Mouse (Mus musculus) heart, embryonic 10.5 days (tissue): ENCODE measurements around the gene Pde3b. TPM values are rescaled to one million over a fixed set of nuclear protein-coding genes. Genes with fewer than 3 reads are reported as not detected.

Experiments
- DNase-seq: peaks from one replicate; pipeline ENCODE4 v3.0.0-alpha.2; 2017; ENCODE audit warnings: low spot score
- H3K27ac ChIP-seq: fragments of 300-500 bp; sonication (generic); 2 replicates; pipeline ENCODE4 v1.5.1; 2016; ENCODE audit warnings: mild to moderate bottlenecking
- H3K27me3 ChIP-seq: fragments of 300-500 bp; sonication (generic); 2 replicates; pipeline ENCODE4 v1.6.1; 2016; ENCODE audit warnings: mild to moderate bottlenecking; ENCODE audit not compliant: poor library complexity, insufficient read depth, severe bottlenecking
- H3K36me3 ChIP-seq: fragments of 300-500 bp; sonication (generic); 2 replicates; pipeline ENCODE4 v1.6.1; 2016; ENCODE audit warnings: mild to moderate bottlenecking, moderate library complexity
- H3K4me1 ChIP-seq: fragments of 300-500 bp; sonication (generic); 2 replicates; pipeline ENCODE4 v1.6.1; 2016; ENCODE audit warnings: mild to moderate bottlenecking
- H3K4me3 ChIP-seq: fragments of 300-500 bp; sonication (generic); 2 replicates; pipeline ENCODE4 v1.5.1; 2016; ENCODE audit warnings: mild to moderate bottlenecking, moderate library complexity
- H3K9me3 ChIP-seq: fragments of 300-500 bp; sonication (generic); 2 replicates; pipeline ENCODE4 v1.6.1; 2016; ENCODE audit warnings: mild to moderate bottlenecking, moderate library complexity
- WGBS: fragments of 180-500 bp; shearing (Covaris S2); methylation state at CpG from one replicate; pipeline ENCODE4 v1.1.7; 2016; 5-methylcytosine and 5-hydroxymethylcytosine counted together
- polyA plus RNA-seq: library from polyadenylated mRNA; unstranded; fragments of >200 nt; fragmentation: Nextera tagmentation; extraction: Ambion mirVana; gene quantifications from 2 replicates; pipeline ENCODE4 v1.2.1, GENCODE M21; 2016

Gene Pde3b
- polyA plus RNA-seq, 1 experiment from 2014 or later, result 6.9 TPM

DNA sequence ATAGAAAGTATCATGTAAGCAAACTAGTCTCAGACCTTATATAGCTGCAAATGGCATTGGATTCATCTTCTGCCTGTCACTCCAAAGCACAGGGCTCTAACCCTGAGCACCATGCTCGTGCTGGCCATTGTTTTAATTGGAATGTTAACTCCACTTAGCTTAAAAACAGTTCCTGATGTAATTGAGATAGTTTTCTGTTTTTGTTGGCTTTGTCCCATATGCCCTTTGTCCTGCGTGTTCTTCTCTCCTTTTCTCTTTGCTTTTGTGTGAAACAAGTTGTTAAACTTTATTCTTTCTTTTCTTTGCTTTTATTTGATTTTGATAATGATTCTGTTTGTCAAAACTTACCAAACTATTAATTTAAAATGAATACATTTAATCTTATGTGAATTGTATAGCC lies 167.4 kb downstream of the Pde3b start:
- DNase-seq, result no peak
- Histone ChIP-seq H3K36me3 (no peaks in the 10 kb centered on the region), H3K4me3 (no peak overlapping the region), H3K9me3 (no peaks in the 10 kb centered on the region), H3K27ac (no peak overlapping the region), H3K27me3 (no peaks in the 10 kb centered on the region), H3K4me1 (no peaks in the 10 kb centered on the region)
- WGBS, result 51% methylated on average over 2 of the region's 2 CpGs

Other genes starting within 250 kb of the Pde3b start
- gene Copb1, start 160.6 kb upstream of the Pde3b start, polyA plus RNA-seq, result 93.9 and 98.6 TPM in 2 replicates
- 428 and 460 TPM in 2 replicates for gene Psma1, start 139.2 kb upstream of the Pde3b start, polyA plus RNA-seq
- 1.3 and 1.5 TPM in 2 replicates for gene Cyp2r1, start 147.7 kb downstream of the Pde3b start, polyA plus RNA-seq
- gene Calca, start 221.1 kb downstream of the Pde3b start, polyA plus RNA-seq, result 3.1 and 13.1 TPM in 2 replicates